Comparison of ENCODE assay signal across 7 mouse cellular contexts in genomic region chr8:45658458-45659325, GRCm38 (mm10).
DNase-seq lines count a peak whose midpoint lies in the region; ATAC-seq lines count a peak whose summit lies in the region.

No protein-coding gene starts in this region.

- H3K9me3 ChIP-seq in heart, embryonic 11.5 days (replicated peaks; ENCODE audit: control insufficient read depth, low read length), result no peaks in the 10 kb centered on the region
- peaks cover 3% of the 10 kb centered on the region; the same call in 1 of the 2 replicates for H3K9me3 ChIP-seq in limb, embryonic 13.5 days
- H3K9me3 ChIP-seq in stomach, embryonic 16.5 days (replicated peaks; ENCODE audit: control insufficient read depth, low read length), result no peaks in the 10 kb centered on the region
- no peaks in the 10 kb centered on the region for H3K9me3 ChIP-seq in forebrain, embryonic 16.5 days (ENCODE audit: control insufficient read depth, low read length)

- H3K4me2 ChIP-seq in heart, embryonic 11.5 days, result peak overlapping the region; percentile 58
- peak overlapping the region; percentile 45 for H3K4me2 ChIP-seq in limb, embryonic 13.5 days (replicated peaks)
- peak overlapping the region; percentile 46 for H3K4me2 ChIP-seq in stomach, embryonic 16.5 days (ENCODE audit: low read depth, low read length)
- no peak overlapping the region for H3K4me2 ChIP-seq in forebrain, embryonic 16.5 days (ENCODE audit: low read length)

- peak; percentile 62 for ATAC-seq in heart, embryonic 11.5 days (replicated peaks; ENCODE audit: insufficient number of reproducible peaks, low FRiP score, low TSS enrichment)
- peak; percentile 38; the same call in 1 of the 2 replicates for ATAC-seq in limb, embryonic 13.5 days (ENCODE audit: low FRiP score, low read depth)
- peak; percentile 42; the same call in 1 of the 2 replicates for ATAC-seq in stomach, embryonic 16.5 days (ENCODE audit: insufficient read depth, low FRiP score)
- no peak for ATAC-seq in forebrain, embryonic 16.5 days
- no peak for ATAC-seq in inflammation-experienced regulatory T-cells, adult 6 months

- peaks cover 15% of the 10 kb centered on the region for H3K4me1 ChIP-seq in heart, embryonic 11.5 days (ENCODE audit: control insufficient read depth, insufficient read depth, low read length)
- peaks cover 48% of the 10 kb centered on the region for H3K4me1 ChIP-seq in limb, embryonic 13.5 days
- peaks cover 12% of the 10 kb centered on the region for H3K4me1 ChIP-seq in stomach, embryonic 16.5 days (ENCODE audit: control insufficient read depth, insufficient read depth, low read length)
- peaks cover 19% of the 10 kb centered on the region; the same call in 1 of the 2 replicates for H3K4me1 ChIP-seq in forebrain, embryonic 16.5 days (replicated peaks; ENCODE audit: control insufficient read depth, insufficient read depth, low read length)

- H3K4me3 ChIP-seq in heart, embryonic 11.5 days (ENCODE audit: low read depth, low read length), result peak overlapping the region; percentile 50
- H3K4me3 ChIP-seq in limb, embryonic 13.5 days, result peak overlapping the region; percentile 33
- H3K4me3 ChIP-seq in stomach, embryonic 16.5 days (replicated peaks; ENCODE audit: low read length), result peak overlapping the region; percentile 37
- no peak overlapping the region for H3K4me3 ChIP-seq in forebrain, embryonic 16.5 days (replicated peaks; ENCODE audit: low read length)

- peak overlapping the region; percentile 87 for H3K9ac ChIP-seq in heart, embryonic 11.5 days (ENCODE audit: low read depth, low read length)
- peak overlapping the region; percentile 20 for H3K9ac ChIP-seq in limb, embryonic 13.5 days
- H3K9ac ChIP-seq in stomach, embryonic 16.5 days (ENCODE audit: low read length), result peak overlapping the region; percentile 60
- no peak overlapping the region for H3K9ac ChIP-seq in forebrain, embryonic 16.5 days (replicated peaks; ENCODE audit: low read depth, low read length)

- no peaks in the 10 kb centered on the region for H3K27me3 ChIP-seq in heart, embryonic 11.5 days (ENCODE audit: control insufficient read depth, insufficient read depth, low read length)
- H3K27me3 ChIP-seq in limb, embryonic 13.5 days, result no peaks in the 10 kb centered on the region
- no peaks in the 10 kb centered on the region for H3K27me3 ChIP-seq in stomach, embryonic 16.5 days (ENCODE audit: control insufficient read depth, insufficient read depth, low read length)
- no peaks in the 10 kb centered on the region for H3K27me3 ChIP-seq in forebrain, embryonic 16.5 days (replicated peaks; ENCODE audit: control insufficient read depth, insufficient read depth, low read length)

- DNase-seq in ovary, postnatal 14 days (ENCODE audit: low spot score), result peak; percentile 8
- no peak for DNase-seq in ovary, postnatal 10 days (ENCODE audit: low spot score)

- H3K36me3 ChIP-seq in heart, embryonic 11.5 days (ENCODE audit: control insufficient read depth, insufficient read depth, low read length), result no peaks in the 10 kb centered on the region
- H3K36me3 ChIP-seq in limb, embryonic 13.5 days, result no peaks in the 10 kb centered on the region
- H3K36me3 ChIP-seq in stomach, embryonic 16.5 days (ENCODE audit: control insufficient read depth, insufficient read depth, low read length), result no peaks in the 10 kb centered on the region
- H3K36me3 ChIP-seq in forebrain, embryonic 16.5 days (ENCODE audit: control insufficient read depth, insufficient read depth), result no peaks in the 10 kb centered on the region

- H3K27ac ChIP-seq in heart, embryonic 11.5 days (ENCODE audit: low read depth, low read length), result peak overlapping the region; percentile 95
- peak overlapping the region; percentile 52; the same call in 1 of the 2 replicates for H3K27ac ChIP-seq in limb, embryonic 13.5 days
- peak overlapping the region; percentile 77 for H3K27ac ChIP-seq in stomach, embryonic 16.5 days (ENCODE audit: low read length)
- no peak overlapping the region for H3K27ac ChIP-seq in forebrain, embryonic 16.5 days (ENCODE audit: low read length)

- 17% methylated on average over 18 of the region's 18 CpGs for WGBS in heart, embryonic 11.5 days (ENCODE audit: insufficient replicate concordance)
- 25% methylated on average over 18 of the region's 18 CpGs for WGBS in limb, embryonic 13.5 days
- WGBS in stomach, embryonic 16.5 days, result 21% methylated on average over 18 of the region's 18 CpGs
- WGBS in forebrain, embryonic 16.5 days, result 37% methylated on average over 18 of the region's 18 CpGs

Comparison
In these comparisons a context has a peak if more than half of its experiments do, and no peak if none do; other contexts are left out.
1. ATAC-seq: peak in heart, embryonic 11.5 days (single experiment), limb, embryonic 13.5 days (single experiment) and stomach, embryonic 16.5 days (single experiment); none in forebrain, embryonic 16.5 days (single experiment) and inflammation-experienced regulatory T-cells, adult 6 months (single experiment).